Comparison of ENCODE assay signal across 31 mouse cellular contexts in genomic region chr19:59190431-59191122, GRCm38 (mm10). TPM values are rescaled to one million over a fixed set of nuclear protein-coding genes. Genes with fewer than 3 reads are reported as not detected.
A peak's percentile ranks its signal among the peaks of the same experiment; 100 is the strongest.
DNase-seq lines count a peak whose midpoint lies in the region; ATAC-seq and TF ChIP-seq lines count a peak whose summit lies in the region.
"Had no signal": no experiment of that assay in that cellular context is flagged by ENCODE, and none has a peak within 500 bp of the region (broad histone marks: within the 10 kb centered on the region; RNA-seq: fewer than 3 reads in every experiment).

No protein-coding gene starts in this region.

- no peak overlapping the region for H3K9ac ChIP-seq in hindbrain, postnatal 0 days (replicated peaks; ENCODE audit: low read length)
- H3K9ac ChIP-seq in limb, embryonic 11.5 days (ENCODE audit: low read length), result no peak overlapping the region
- H3K9ac ChIP-seq in intestine, postnatal 0 days (ENCODE audit: low read depth, low read length), result no peak overlapping the region
- H3K9ac ChIP-seq: embryonic facial prominence, embryonic 15.5 days; heart, embryonic 15.5 days; limb, embryonic 12.5 days had no signal

- DNase-seq in hindbrain, embryonic 10.5 days (ENCODE audit: low spot score), result peak; percentile 36
- DNase-seq in hindbrain, postnatal 0 days (ENCODE audit: low spot score), result no peak
- peak; percentile 31 for DNase-seq in brain, embryonic 14.5 days (ENCODE audit: low read depth)
- DNase-seq in embryo, embryonic 9.5 days (ENCODE audit: extremely low spot score), result peak; percentile 28
- DNase-seq in limb, embryonic 11.5 days (ENCODE audit: low spot score), result peak; percentile 35
- DNase-seq in gastrocnemius, postnatal 10 days, result no peak
- DNase-seq: adrenal gland, postnatal 25 days; cerebellum, adult 9-10 months; gastrocnemius, postnatal 36 days; heart, postnatal 36 days; kidney, postnatal 25 days; lung, adult 18-20 months; lung, postnatal 10 days; thymus, adult 2 months had no signal

- no peaks in the 10 kb centered on the region for H3K9me3 ChIP-seq in hindbrain, embryonic 10.5 days
- H3K9me3 ChIP-seq in hindbrain, postnatal 0 days (ENCODE audit: low read length), result no peaks in the 10 kb centered on the region
- H3K9me3 ChIP-seq in limb, embryonic 11.5 days (ENCODE audit: control insufficient read depth, low read length), result no peaks in the 10 kb centered on the region
- H3K9me3 ChIP-seq in intestine, postnatal 0 days (ENCODE audit: control insufficient read depth), result no peaks in the 10 kb centered on the region
- H3K9me3 ChIP-seq: embryonic facial prominence, embryonic 15.5 days; heart, embryonic 15.5 days; limb, embryonic 12.5 days; midbrain, embryonic 10.5 days had no signal

- 0% methylated on average over 8 of the region's 8 CpGs for WGBS in hindbrain, embryonic 10.5 days
- 1% methylated on average over 8 of the region's 8 CpGs for WGBS in hindbrain, postnatal 0 days
- 2% methylated on average over 8 of the region's 8 CpGs for WGBS in limb, embryonic 11.5 days
- 6% methylated on average over 8 of the region's 8 CpGs for WGBS in intestine, postnatal 0 days

- H3K4me3 ChIP-seq in hindbrain, embryonic 10.5 days, result no peak overlapping the region
- H3K4me3 ChIP-seq in hindbrain, postnatal 0 days (ENCODE audit: low read length), result no peak overlapping the region
- no peak overlapping the region for H3K4me3 ChIP-seq in limb, embryonic 11.5 days (ENCODE audit: low read depth, low read length)
- no peak overlapping the region for H3K4me3 ChIP-seq in intestine, postnatal 0 days (ENCODE audit: low read depth, low read length)
- H3K4me3 ChIP-seq: embryonic facial prominence, embryonic 15.5 days; heart, embryonic 15.5 days; layer of hippocampus, adult 2 months; limb, embryonic 12.5 days; midbrain, embryonic 10.5 days had no signal

- H3K27me3 ChIP-seq in hindbrain, embryonic 10.5 days (ENCODE audit: insufficient read depth, poor library complexity, severe bottlenecking), result peaks cover 100% of the 10 kb centered on the region
- peaks cover 89% of the 10 kb centered on the region for H3K27me3 ChIP-seq in hindbrain, postnatal 0 days (ENCODE audit: insufficient read depth, low read length)
- H3K27me3 ChIP-seq in limb, embryonic 11.5 days (ENCODE audit: control insufficient read depth, insufficient read depth, low read length), result peaks cover 43% of the 10 kb centered on the region
- H3K27me3 ChIP-seq in intestine, postnatal 0 days (replicated peaks; ENCODE audit: control insufficient read depth, insufficient read depth, low read length), result peaks cover 77% of the 10 kb centered on the region

- H3K27ac ChIP-seq in hindbrain, embryonic 10.5 days, result no peak overlapping the region
- no peak overlapping the region for H3K27ac ChIP-seq in hindbrain, postnatal 0 days
- no peak overlapping the region for H3K27ac ChIP-seq in limb, embryonic 11.5 days (replicated peaks; ENCODE audit: low read depth, low read length)
- H3K27ac ChIP-seq in intestine, postnatal 0 days (ENCODE audit: low read depth, low read length), result no peak overlapping the region
- H3K27ac ChIP-seq: embryonic facial prominence, embryonic 15.5 days; heart, embryonic 15.5 days; layer of hippocampus, adult 2 months; limb, embryonic 12.5 days; midbrain, embryonic 10.5 days had no signal

- peaks cover 9% of the 10 kb centered on the region; the same call in 1 of the 2 replicates for H3K4me1 ChIP-seq in hindbrain, embryonic 10.5 days (replicated peaks)
- no peaks in the 10 kb centered on the region for H3K4me1 ChIP-seq in hindbrain, postnatal 0 days (ENCODE audit: insufficient read depth, low read length)
- peaks cover 6% of the 10 kb centered on the region for H3K4me1 ChIP-seq in limb, embryonic 11.5 days (ENCODE audit: control insufficient read depth, insufficient read depth, low read length)
- H3K4me1 ChIP-seq in intestine, postnatal 0 days (replicated peaks; ENCODE audit: control insufficient read depth, insufficient read depth, low read length), result no peaks in the 10 kb centered on the region

- no peak for TF ChIP-seq CTCF in hindbrain, postnatal 0 days (IDR thresholded peaks at IDR 0.05; ENCODE audit: low read depth)
- no peak for TF ChIP-seq CTCF in brain, embryonic 14.5 days (IDR thresholded peaks at IDR 0.05; ENCODE audit: borderline replicate concordance, extremely low read depth, insufficient read depth, insufficient read length)
- no peak for TF ChIP-seq CTCF in intestine, postnatal 0 days (IDR thresholded peaks at IDR 0.05; ENCODE audit: low read depth)

- no peak overlapping the region for H3K4me2 ChIP-seq in hindbrain, postnatal 0 days (ENCODE audit: low read depth, low read length)
- no peak overlapping the region for H3K4me2 ChIP-seq in limb, embryonic 11.5 days (ENCODE audit: low read depth, severe bottlenecking)
- H3K4me2 ChIP-seq in intestine, postnatal 0 days (replicated peaks; ENCODE audit: low read depth), result no peak overlapping the region
- H3K4me2 ChIP-seq: embryonic facial prominence, embryonic 15.5 days; heart, embryonic 15.5 days; limb, embryonic 12.5 days; liver, embryonic 11.5 days had no signal

- no peaks in the 10 kb centered on the region for H3K36me3 ChIP-seq in hindbrain, embryonic 10.5 days
- no peaks in the 10 kb centered on the region for H3K36me3 ChIP-seq in hindbrain, postnatal 0 days (ENCODE audit: insufficient read depth, low read length)
- no peaks in the 10 kb centered on the region for H3K36me3 ChIP-seq in limb, embryonic 11.5 days (ENCODE audit: control insufficient read depth, insufficient read depth, low read length)
- H3K36me3 ChIP-seq in intestine, postnatal 0 days (ENCODE audit: control insufficient read depth, insufficient read depth), result no peaks in the 10 kb centered on the region
- H3K36me3 ChIP-seq: embryonic facial prominence, embryonic 15.5 days; heart, embryonic 15.5 days; limb, embryonic 12.5 days; midbrain, embryonic 10.5 days had no signal

- no peak for TF ChIP-seq POLR2A in brain, embryonic 14.5 days (IDR thresholded peaks at IDR 0.05; ENCODE audit: borderline replicate concordance, extremely low read depth, insufficient read depth, insufficient read length, poor library complexity, severe bottlenecking)

- no peak for ATAC-seq in hindbrain, postnatal 0 days
- no peak for ATAC-seq in limb, embryonic 11.5 days (ENCODE audit: insufficient number of reproducible peaks, low FRiP score, low TSS enrichment, low read depth)
- ATAC-seq in intestine, postnatal 0 days, result no peak
- ATAC-seq: hindbrain, embryonic 16.5 days; intestine, embryonic 16.5 days had no signal

RNA-seq across cellular contexts. Expression of gene Vax1, which starts 20.7 kb away (rescaled TPM):
- polyA plus RNA-seq in hindbrain, embryonic 10.5 days (2016; fragmentation: Nextera tagmentation; extraction: Ambion mirVana), result 0.25 TPM in 1 of 2 replicates, not detected in the other
- total RNA-seq in hindbrain, postnatal 0 days (2014; rRNA removed), result not detected in 2 replicates
- polyA plus RNA-seq in hindbrain, postnatal 0 days (2015; fragmentation: Nextera tagmentation; extraction: Ambion mirVana), result not detected in 2 replicates
- polyA plus RNA-seq in brain, embryonic 14.5 days (2012; rRNA removed), result 10.5 and 22.5 TPM in 2 replicates
- not detected in 2 replicates for polyA plus RNA-seq in limb, embryonic 11.5 days (2014; fragmentation: Nextera tagmentation; extraction: Ambion mirVana)
- not detected for total RNA-seq in gastrocnemius, postnatal 10 days (2021)
- polyA plus RNA-seq in intestine, postnatal 0 days (2015; fragmentation: Nextera tagmentation; extraction: Ambion mirVana), result not detected in 2 replicates
- total RNA-seq: adrenal gland, postnatal 25 days; common myeloid progenitor, adult 5-6 weeks; gastrocnemius, postnatal 36 days; heart, adult 8-10 months; heart, postnatal 36 days had no signal
- polyA plus RNA-seq: C2C12; heart, embryonic 15.5 days; hindbrain, embryonic 16.5 days; intestine, embryonic 16.5 days; kidney, embryonic 14.5 days; limb, embryonic 12.5 days; liver, embryonic 11.5 days; spleen, adult 2 months; stomach, embryonic 14.5 days; thymus, adult 2 months; urinary bladder, adult 2 months had no signal

RNA-seq across cellular contexts. Expression of gene Kcnk18, which starts 28.4 kb away (rescaled TPM):
- polyA plus RNA-seq in hindbrain, embryonic 10.5 days (2016; fragmentation: Nextera tagmentation; extraction: Ambion mirVana), result not detected in 2 replicates
- total RNA-seq in hindbrain, postnatal 0 days (2014; rRNA removed), result not detected in 2 replicates
- polyA plus RNA-seq in hindbrain, postnatal 0 days (2015; fragmentation: Nextera tagmentation; extraction: Ambion mirVana), result 0.05 TPM in 1 of 2 replicates, not detected in the other
- polyA plus RNA-seq in brain, embryonic 14.5 days (2012; rRNA removed), result not detected in 2 replicates
- polyA plus RNA-seq in limb, embryonic 11.5 days (2014; fragmentation: Nextera tagmentation; extraction: Ambion mirVana), result not detected in 2 replicates
- total RNA-seq in gastrocnemius, postnatal 10 days (2021), result not detected
- not detected in 2 replicates for polyA plus RNA-seq in intestine, postnatal 0 days (2015; fragmentation: Nextera tagmentation; extraction: Ambion mirVana)
- total RNA-seq: adrenal gland, postnatal 25 days; common myeloid progenitor, adult 5-6 weeks; gastrocnemius, postnatal 36 days; heart, adult 8-10 months; heart, postnatal 36 days; layer of hippocampus, adult 2 months; layer of hippocampus, postnatal 25 days had no signal
- polyA plus RNA-seq: C2C12; embryonic facial prominence, embryonic 15.5 days; heart, embryonic 15.5 days; intestine, embryonic 16.5 days; kidney, embryonic 14.5 days; limb, embryonic 12.5 days; liver, embryonic 11.5 days; midbrain, embryonic 10.5 days; spleen, adult 2 months; stomach, embryonic 14.5 days; thymus, adult 2 months; urinary bladder, adult 2 months had no signal

Comparison
In these comparisons a context has a peak if more than half of its experiments do, and no peak if none do; other contexts are left out.
1. DNase-seq: peak in hindbrain, embryonic 10.5 days (single experiment), brain, embryonic 14.5 days (single experiment), embryo, embryonic 9.5 days (single experiment) and limb, embryonic 11.5 days (single experiment); none in hindbrain, postnatal 0 days (single experiment) and gastrocnemius, postnatal 10 days (single experiment).